Mouse (Mus musculus) activated CD4-positive, CD25-positive, alpha-beta regulatory T cell, adult 4 months (primary cell): ENCODE data around the gene Nupl1. TPM values are rescaled to one million over a fixed set of nuclear protein-coding genes. Genes with fewer than 3 reads are reported as not detected.

Experiments
- ATAC-seq: one replicate; pipeline ENCODE4 v1.8.0; 2017
- polyA plus RNA-seq, 2 experiments: library from polyadenylated mRNA; unstranded; fragments of 100-300 nt; shearing (Covaris generic); gene quantifications; one replicate each; pipeline ENCODE4 v1.2.1; 2017

The Nupl1 gene
- polyA plus RNA-seq, 2 experiments from 2014 or later: 0.09 to 0.20 TPM

- ATAC-seq: no peak
Measured at GRCm38 (mm10) chr14:60143234-60143633, 108.0 kb downstream of the Nupl1 start.

GRCm38 (mm10) chr14:60138339-60138738 is 112.9 kb downstream of the Nupl1 start:
- no peak for ATAC-seq

DNA sequence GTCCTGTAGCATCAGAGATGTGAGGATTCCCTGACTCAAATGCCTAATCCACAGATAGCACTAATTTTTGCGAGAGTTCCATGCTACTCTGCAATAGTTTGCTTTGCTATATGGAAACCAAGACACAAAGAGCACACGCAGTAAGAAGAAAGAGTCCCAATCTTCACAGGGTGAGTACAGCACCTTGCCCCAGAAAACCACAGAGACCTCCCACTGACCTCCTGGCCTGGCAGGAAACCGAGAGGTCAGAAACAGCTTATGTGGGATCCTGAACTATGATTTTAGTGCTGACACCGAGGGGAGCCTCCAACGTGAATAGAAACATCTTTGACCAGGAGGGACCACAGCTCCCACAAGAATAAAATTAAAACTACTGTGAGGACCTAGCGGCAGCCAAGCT is 113.4 kb downstream of the Nupl1 start:
- no peak for ATAC-seq

GRCm38 (mm10) chr14:60135801-60136200 is 115.4 kb downstream of the Nupl1 start:
- no peak for ATAC-seq

DNA sequence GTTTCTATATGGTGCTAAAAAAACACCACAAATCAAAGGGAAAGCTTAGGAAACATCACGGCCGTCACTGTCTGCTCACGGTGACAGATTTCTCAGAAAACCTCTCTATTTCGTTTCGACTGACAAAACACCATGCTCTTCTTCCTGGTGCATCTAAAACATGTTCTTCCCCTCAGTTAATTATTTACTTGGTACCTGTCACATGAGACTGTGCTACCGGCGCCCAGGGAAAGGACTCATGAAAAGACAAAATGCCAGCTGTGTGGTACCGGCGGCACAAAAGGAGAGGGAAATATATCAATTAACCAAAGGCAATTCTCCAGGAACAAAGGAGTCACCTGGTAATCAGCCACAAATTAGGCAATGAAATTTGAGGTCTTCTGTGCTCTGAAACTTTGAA is 116.5 kb downstream of the Nupl1 start:
- ATAC-seq: no peak

Other genes starting within 250 kb of the Nupl1 start
- gene Atp8a2, start 54.3 kb downstream of the Nupl1 start, polyA plus RNA-seq: 1 to 10 TPM; 1.0 to 1.5 TPM
- gene Gm49336, start 76 bp upstream of the Nupl1 start, polyA plus RNA-seq: 10 to 100 TPM; 14.6 to 20.1 TPM
- gene Mtmr6, start 13.8 kb upstream of the Nupl1 start, polyA plus RNA-seq: 10 to 100 TPM; 49.0 to 50.5 TPM
- gene Amer2, start 121.8 kb upstream of the Nupl1 start, polyA plus RNA-seq: not detected